Mouse (Mus musculus): Measurements from ENCODE around the gene Grin2a. TPM values are rescaled to one million over a fixed set of nuclear protein-coding genes. Genes with fewer than 3 reads are reported as not detected.

Gene Grin2a
- polyA plus RNA-seq, 1 experiment from 2014 or later: 0.04 TPM

- H3K27me3 ChIP-seq (replicated peaks): no peaks in the 10 kb centered on the region
- no peak overlapping the region for H3K27ac ChIP-seq
- no peak for ATAC-seq
- WGBS (ENCODE audit: insufficient replicate concordance): 39% methylated on average over 8 of the region's 8 CpGs
- H3K36me3 ChIP-seq: no peaks in the 10 kb centered on the region
- no peak overlapping the region for H3K9ac ChIP-seq
- H3K4me1 ChIP-seq: no peaks in the 10 kb centered on the region
- H3K4me2 ChIP-seq: no peak overlapping the region
- no peak overlapping the region for H3K4me3 ChIP-seq
- no peaks in the 10 kb centered on the region for H3K9me3 ChIP-seq (replicated peaks)
These were observed 158.8 kb downstream of the Grin2a start for GRCm38 (mm10) chr16:9836542-9836941.

- no peak overlapping the region for H3K27ac ChIP-seq
- 73% methylated on average over 2 of the region's 2 CpGs for WGBS (ENCODE audit: insufficient replicate concordance)
- H3K9ac ChIP-seq: no peak overlapping the region
- ATAC-seq: no peak
- no peak overlapping the region for H3K4me3 ChIP-seq
- no peaks in the 10 kb centered on the region for H3K27me3 ChIP-seq (replicated peaks)
- no peaks in the 10 kb centered on the region for H3K36me3 ChIP-seq
- no peak overlapping the region for H3K4me2 ChIP-seq
- H3K9me3 ChIP-seq (replicated peaks): no peaks in the 10 kb centered on the region
- no peaks in the 10 kb centered on the region for H3K4me1 ChIP-seq
These were observed 161.1 kb downstream of the Grin2a start for GRCm38 (mm10) chr16:9834236-9834635.

GRCm38 (mm10) chr16:9825110-9825483, 170.3 kb downstream of the Grin2a start:
- no peak overlapping the region for H3K4me2 ChIP-seq
- no peaks in the 10 kb centered on the region for H3K9me3 ChIP-seq (replicated peaks)
- no peaks in the 10 kb centered on the region for H3K36me3 ChIP-seq
- no peak for ATAC-seq
- H3K4me3 ChIP-seq: no peak overlapping the region
- 64% methylated on average over 2 of the region's 2 CpGs for WGBS (ENCODE audit: insufficient replicate concordance)
- no peak overlapping the region for H3K9ac ChIP-seq
- H3K27ac ChIP-seq: no peak overlapping the region
- no peaks in the 10 kb centered on the region for H3K4me1 ChIP-seq
- H3K27me3 ChIP-seq (replicated peaks): no peaks in the 10 kb centered on the region

GRCm38 (mm10) chr16:9824436-9825109, 170.8 kb downstream of the Grin2a start:
- Histone ChIP-seq H3K4me1 (no peaks in the 10 kb centered on the region), H3K9ac (no peak overlapping the region), H3K36me3 (no peaks in the 10 kb centered on the region), H3K9me3 (replicated peaks) (no peaks in the 10 kb centered on the region), H3K27me3 (replicated peaks) (no peaks in the 10 kb centered on the region), H3K27ac (no peak overlapping the region), H3K4me3 (no peak overlapping the region), H3K4me2 (no peak overlapping the region)
- 59% methylated on average over 4 of the region's 4 CpGs for WGBS (ENCODE audit: insufficient replicate concordance)
- ATAC-seq: no peak

GRCm38 (mm10) chr16:9823686-9824085, 171.7 kb downstream of the Grin2a start:
- H3K4me1 ChIP-seq: no peaks in the 10 kb centered on the region
- no peak for ATAC-seq
- H3K27me3 ChIP-seq (replicated peaks): no peaks in the 10 kb centered on the region
- no peak overlapping the region for H3K4me3 ChIP-seq
- no peaks in the 10 kb centered on the region for H3K9me3 ChIP-seq (replicated peaks)
- H3K27ac ChIP-seq: no peak overlapping the region
- H3K9ac ChIP-seq: no peak overlapping the region
- no peaks in the 10 kb centered on the region for H3K36me3 ChIP-seq
- no peak overlapping the region for H3K4me2 ChIP-seq

GRCm38 (mm10) chr16:9819508-9819907, 175.9 kb downstream of the Grin2a start:
- H3K4me1 ChIP-seq: no peaks in the 10 kb centered on the region
- H3K4me3 ChIP-seq: no peak overlapping the region
- H3K4me2 ChIP-seq: no peak overlapping the region
- H3K27ac ChIP-seq: no peak overlapping the region
- 52% methylated on average over 3 of the region's 3 CpGs for WGBS (ENCODE audit: insufficient replicate concordance)
- H3K9me3 ChIP-seq (replicated peaks): no peaks in the 10 kb centered on the region
- H3K9ac ChIP-seq: no peak overlapping the region
- no peaks in the 10 kb centered on the region for H3K36me3 ChIP-seq
- H3K27me3 ChIP-seq (replicated peaks): no peaks in the 10 kb centered on the region
- no peak for ATAC-seq

- Histone ChIP-seq H3K4me3 (no peak overlapping the region), H3K4me1 (no peaks in the 10 kb centered on the region), H3K27me3 (replicated peaks) (no peaks in the 10 kb centered on the region), H3K4me2 (no peak overlapping the region), H3K36me3 (no peaks in the 10 kb centered on the region), H3K9ac (no peak overlapping the region), H3K27ac (no peak overlapping the region), H3K9me3 (replicated peaks) (no peaks in the 10 kb centered on the region)
- 68% methylated on average over 8 of the region's 8 CpGs for WGBS (ENCODE audit: insufficient replicate concordance)
- ATAC-seq: no peak
These were observed 194.0 kb downstream of the Grin2a start for GRCm38 (mm10) chr16:9801338-9801737.

- Histone ChIP-seq H3K4me2 (no peak overlapping the region), H3K4me1 (no peaks in the 10 kb centered on the region), H3K4me3 (no peak overlapping the region), H3K9me3 (replicated peaks) (no peaks in the 10 kb centered on the region), H3K27me3 (replicated peaks) (no peaks in the 10 kb centered on the region), H3K27ac (no peak overlapping the region), H3K36me3 (no peaks in the 10 kb centered on the region), H3K9ac (no peak overlapping the region)
- no peak for ATAC-seq
- 39% methylated on average over 1 of the region's 1 CpGs for WGBS (ENCODE audit: insufficient replicate concordance)
These were observed 195.1 kb downstream of the Grin2a start for GRCm38 (mm10) chr16:9800221-9800620.

GRCm38 (mm10) chr16:9792976-9793375, 202.4 kb downstream of the Grin2a start:
- Histone ChIP-seq H3K36me3 (no peaks in the 10 kb centered on the region), H3K9me3 (replicated peaks) (no peaks in the 10 kb centered on the region), H3K9ac (no peak overlapping the region), H3K4me3 (no peak overlapping the region), H3K27ac (no peak overlapping the region), H3K4me2 (no peak overlapping the region), H3K4me1 (no peaks in the 10 kb centered on the region), H3K27me3 (replicated peaks) (no peaks in the 10 kb centered on the region)
- no peak for ATAC-seq
- 65% methylated on average over 2 of the region's 2 CpGs for WGBS (ENCODE audit: insufficient replicate concordance)

- H3K4me2 ChIP-seq: no peak overlapping the region
- 14% methylated on average over 1 of the region's 1 CpGs for WGBS (ENCODE audit: insufficient replicate concordance)
- H3K27me3 ChIP-seq (replicated peaks): no peaks in the 10 kb centered on the region
- no peaks in the 10 kb centered on the region for H3K36me3 ChIP-seq
- no peak overlapping the region for H3K4me3 ChIP-seq
- H3K4me1 ChIP-seq: no peaks in the 10 kb centered on the region
- H3K27ac ChIP-seq: no peak overlapping the region
- H3K9ac ChIP-seq: no peak overlapping the region
- ATAC-seq: no peak
- no peaks in the 10 kb centered on the region for H3K9me3 ChIP-seq (replicated peaks)
These were observed 209.1 kb downstream of the Grin2a start for GRCm38 (mm10) chr16:9786261-9786660.

GRCm38 (mm10) chr16:9785821-9786220, 209.5 kb downstream of the Grin2a start:
- no peaks in the 10 kb centered on the region for H3K9me3 ChIP-seq (replicated peaks)
- no peaks in the 10 kb centered on the region for H3K4me1 ChIP-seq
- no peak overlapping the region for H3K9ac ChIP-seq
- 64% methylated on average over 4 of the region's 4 CpGs for WGBS (ENCODE audit: insufficient replicate concordance)
- no peak for ATAC-seq
- no peak overlapping the region for H3K4me3 ChIP-seq
- no peaks in the 10 kb centered on the region for H3K27me3 ChIP-seq (replicated peaks)
- H3K36me3 ChIP-seq: no peaks in the 10 kb centered on the region
- no peak overlapping the region for H3K4me2 ChIP-seq
- H3K27ac ChIP-seq: no peak overlapping the region

GRCm38 (mm10) chr16:9768981-9769380, 226.4 kb downstream of the Grin2a start:
- Histone ChIP-seq H3K36me3 (no peaks in the 10 kb centered on the region), H3K9me3 (replicated peaks) (no peaks in the 10 kb centered on the region), H3K9ac (no peak overlapping the region), H3K4me1 (no peaks in the 10 kb centered on the region), H3K4me2 (no peak overlapping the region), H3K4me3 (no peak overlapping the region), H3K27ac (no peak overlapping the region), H3K27me3 (replicated peaks) (no peaks in the 10 kb centered on the region)
- 38% methylated on average over 1 of the region's 1 CpGs for whole genome bisulfite sequencing (ENCODE audit: insufficient replicate concordance)
- no peak for ATAC-seq

- H3K9ac ChIP-seq: no peak overlapping the region
- WGBS (ENCODE audit: insufficient replicate concordance): 45% methylated on average over 5 of the region's 5 CpGs
- no peaks in the 10 kb centered on the region for H3K9me3 ChIP-seq (replicated peaks)
- no peak overlapping the region for H3K27ac ChIP-seq
- H3K4me3 ChIP-seq: no peak overlapping the region
- H3K4me2 ChIP-seq: no peak overlapping the region
- H3K4me1 ChIP-seq: no peaks in the 10 kb centered on the region
- no peaks in the 10 kb centered on the region for H3K27me3 ChIP-seq (replicated peaks)
- no peaks in the 10 kb centered on the region for H3K36me3 ChIP-seq
- no peak for ATAC-seq
These were observed 227.0 kb downstream of the Grin2a start for GRCm38 (mm10) chr16:9768356-9768755.

Measured in liver, embryonic 12.5 days (tissue).